Mouse (Mus musculus): Measurements from ENCODE around the gene Hist1h2bn.

GRCm38 (mm10) chr13:21749387-21750158 lies 4.3 kb upstream of the Hist1h2bn start:
- no peak for TF ChIP-seq CTCF (IDR thresholded peaks at IDR 0.05; ENCODE audit: control insufficient read depth, insufficient read depth, insufficient read length)
- TF ChIP-seq MYOG (IDR thresholded peaks at IDR 0.05; ENCODE audit: control insufficient read depth, extremely low read depth, insufficient read length): no peak
- TF ChIP-seq CEBPB (IDR thresholded peaks at IDR 0.05; ENCODE audit: low read depth): no peak

All from C2C12 (cell line).